Mouse (Mus musculus): ENCODE data around the gene Kank1. TPM values are rescaled to one million over a fixed set of nuclear protein-coding genes. Genes with fewer than 3 reads are reported as not detected.

Kank1 gene
- 3.5 and 5.7 TPM in 2 replicates for polyA plus RNA-seq (2015; fragmentation: Nextera tagmentation; extraction: Ambion mirVana)

DNA sequence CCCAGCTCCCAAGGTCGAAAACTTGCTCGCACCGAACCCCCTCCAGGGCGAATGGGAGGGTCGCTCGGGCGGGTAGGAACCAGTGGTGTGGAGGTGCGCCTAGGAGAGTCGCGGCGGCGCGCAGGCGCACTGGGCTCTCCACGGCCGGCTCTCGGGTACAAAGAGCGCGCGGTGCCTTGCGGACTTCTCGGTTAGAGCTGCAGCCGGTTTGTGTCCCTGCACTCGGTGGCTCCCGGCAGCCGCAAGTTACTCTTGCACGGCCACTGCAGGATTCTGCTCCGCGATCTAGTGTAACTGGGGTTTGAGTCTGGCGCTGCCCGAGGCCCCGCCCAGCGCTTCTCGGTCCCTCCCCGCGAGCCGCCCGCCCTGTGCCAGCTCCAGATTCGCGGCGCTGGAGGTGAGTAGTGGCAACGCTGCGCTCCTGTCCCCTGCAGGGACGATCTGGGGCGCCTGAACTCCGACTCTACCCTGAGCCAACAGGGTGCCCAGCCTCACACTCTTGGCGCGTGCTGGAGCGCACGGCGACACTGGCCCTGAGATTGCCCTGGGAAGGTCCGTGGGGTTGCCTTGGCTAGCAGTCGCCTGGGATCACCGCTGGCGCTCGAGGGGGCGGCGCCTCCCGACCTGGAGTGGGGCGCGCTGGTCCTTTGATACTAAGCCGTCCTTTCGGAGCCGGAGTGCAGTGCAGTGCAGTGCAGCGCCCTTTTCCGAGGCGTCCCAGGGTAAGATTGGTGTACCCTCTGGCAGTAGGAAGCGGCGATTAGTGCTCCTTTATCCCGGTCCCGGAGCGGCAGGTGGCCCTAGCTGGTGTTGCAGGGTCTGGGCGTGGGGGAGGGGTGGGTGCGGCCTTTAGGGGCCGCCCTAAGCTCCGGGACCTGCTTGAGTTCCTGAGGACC, at the start of gene Kank1:
Gene Kank1 (plus strand): TSS at position 380 of the 896 bp plus-strand sequence.
- H3K9me3 ChIP-seq (replicated peaks), result no peaks in the 10 kb centered on the region
- peak within 1 kb of the TSS; percentile 59 for H3K4me3 ChIP-seq (replicated peaks)
- no peak within 1 kb of the TSS for H3K27ac ChIP-seq
- H3K4me1 ChIP-seq (replicated peaks), result peaks cover 6% of the 10 kb centered on the region; the same call in 1 of the 2 replicates
- H3K4me2 ChIP-seq, result peak within 1 kb of the TSS; percentile 70
- H3K27me3 ChIP-seq, result peaks cover 44% of the 10 kb centered on the region
- DNase-seq (peak; percentile 12), ATAC-seq (ENCODE audit: low read depth) (peak; percentile 74)
- peak within 1 kb of the TSS; percentile 39 for H3K9ac ChIP-seq
- WGBS (ENCODE audit: insufficient replicate concordance), result 1% methylated on average over 76 of the region's 76 CpGs
- H3K36me3 ChIP-seq, result no peaks in the 10 kb centered on the region

DNA sequence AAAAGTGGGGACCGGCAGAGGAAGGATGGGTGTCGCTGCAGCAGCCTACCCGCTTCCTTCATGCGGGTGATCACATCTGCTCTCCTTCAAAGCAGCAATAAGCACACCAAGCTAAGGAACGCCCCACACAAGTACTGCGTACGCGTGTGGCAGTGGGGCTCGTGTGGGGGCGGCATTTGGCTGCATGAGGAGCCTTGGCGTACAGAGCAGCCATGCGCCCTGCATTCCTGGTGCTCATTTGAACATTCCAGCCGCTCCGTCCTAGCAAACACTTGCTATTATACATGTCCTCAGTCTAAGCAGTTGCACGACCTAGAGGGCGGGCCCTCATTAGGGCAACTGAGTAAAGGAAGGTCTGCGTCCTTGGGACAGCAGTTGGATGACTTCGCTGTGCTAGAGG, 49.1 kb upstream of the Kank1 start:
- DNase-seq (no peak), ATAC-seq (ENCODE audit: low read depth) (no peak)
- no peaks in the 10 kb centered on the region for H3K4me1 ChIP-seq (replicated peaks)
- H3K36me3 ChIP-seq, result peaks cover 53% of the 10 kb centered on the region
- 82% methylated on average over 18 of the region's 18 CpGs for WGBS (ENCODE audit: insufficient replicate concordance)
- no peaks in the 10 kb centered on the region for H3K27me3 ChIP-seq
- H3K4me2 ChIP-seq, result no peak overlapping the region
- H3K27ac ChIP-seq, result no peak overlapping the region
- no peaks in the 10 kb centered on the region for H3K9me3 ChIP-seq (replicated peaks)
- H3K4me3 ChIP-seq (replicated peaks), result no peak overlapping the region
- no peak overlapping the region for H3K9ac ChIP-seq

DNA sequence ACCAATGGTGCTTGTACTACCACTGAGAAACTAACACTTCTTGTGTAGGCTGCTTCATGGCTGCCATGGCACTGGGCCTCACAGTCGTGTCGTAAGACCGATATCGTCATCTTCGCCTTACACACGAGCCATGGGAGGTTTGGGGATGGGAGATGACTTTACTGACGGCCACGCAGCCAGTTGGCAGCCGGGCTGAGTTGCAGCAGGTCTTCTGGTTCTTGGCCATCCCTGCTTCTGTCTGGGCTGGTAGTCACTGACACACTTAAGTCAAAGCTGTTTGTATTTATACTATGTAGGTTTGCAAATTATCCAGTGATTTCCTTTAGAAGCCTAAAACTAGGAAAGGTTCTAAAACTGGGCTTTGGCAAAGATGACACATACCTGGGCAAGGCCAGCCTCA, 43.0 kb upstream of the Kank1 start:
- H3K4me1 ChIP-seq (replicated peaks), result no peaks in the 10 kb centered on the region
- H3K4me3 ChIP-seq (replicated peaks), result no peak overlapping the region
- H3K36me3 ChIP-seq, result peaks cover 45% of the 10 kb centered on the region
- H3K9me3 ChIP-seq (replicated peaks), result no peaks in the 10 kb centered on the region
- H3K27ac ChIP-seq, result no peak overlapping the region
- no peak overlapping the region for H3K4me2 ChIP-seq
- no peak overlapping the region for H3K9ac ChIP-seq
- DNase-seq (no peak), ATAC-seq (ENCODE audit: low read depth) (no peak)
- WGBS (ENCODE audit: insufficient replicate concordance), result 82% methylated on average over 9 of the region's 9 CpGs
- no peaks in the 10 kb centered on the region for H3K27me3 ChIP-seq

DNA sequence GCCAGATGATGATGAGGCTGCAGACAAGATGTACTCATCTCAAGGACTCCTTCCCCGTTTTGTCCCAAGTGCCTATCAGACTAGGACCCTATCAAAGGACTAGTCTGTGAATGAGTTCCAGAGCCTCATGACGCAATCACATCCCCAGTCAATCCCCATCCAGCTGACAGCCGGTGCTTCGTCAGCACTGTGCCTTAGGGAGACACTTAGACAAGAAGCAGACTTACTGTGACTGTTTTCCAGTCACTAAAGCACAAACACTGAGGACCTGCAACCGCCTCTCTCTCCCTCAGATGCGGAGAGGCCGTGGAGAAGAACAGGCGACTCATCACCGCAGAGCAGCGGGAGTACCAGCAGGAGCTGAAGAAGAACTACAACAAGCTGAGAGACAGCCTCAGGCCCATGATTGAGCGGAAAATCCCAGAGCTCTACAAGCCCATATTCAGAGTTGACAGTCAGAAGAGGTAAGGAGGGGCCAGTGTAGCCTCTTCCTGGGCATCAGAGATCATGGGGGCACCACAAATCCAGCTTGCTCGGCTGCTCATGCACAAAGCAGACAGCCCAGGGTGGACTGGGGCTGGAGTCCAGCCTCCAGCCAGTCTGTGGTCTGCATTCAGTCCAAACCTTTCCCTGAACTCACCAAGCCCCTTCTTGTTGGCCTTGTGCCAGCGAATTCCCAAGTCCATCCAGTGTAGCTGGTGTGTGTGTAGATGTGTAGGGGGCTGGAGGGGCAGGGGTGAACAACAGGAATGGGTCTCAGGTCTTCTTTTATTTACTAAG, 36.5 kb upstream of the Kank1 start:
- WGBS (ENCODE audit: insufficient replicate concordance), result 73% methylated on average over 13 of the region's 13 CpGs
- peaks cover 21% of the 10 kb centered on the region for H3K36me3 ChIP-seq
- no peak overlapping the region for H3K4me3 ChIP-seq (replicated peaks)
- H3K4me2 ChIP-seq, result no peak overlapping the region
- no peaks in the 10 kb centered on the region for H3K9me3 ChIP-seq (replicated peaks)
- H3K27me3 ChIP-seq, result no peaks in the 10 kb centered on the region
- ATAC-seq (ENCODE audit: low read depth), result 0 out of 2 replicates have a peak, but pooled peaks have one; percentile 29
- no peak overlapping the region for H3K27ac ChIP-seq
- DNase-seq, result no peak
- no peaks in the 10 kb centered on the region; the same call in 1 of the 2 replicates for H3K4me1 ChIP-seq (replicated peaks)
- no peak overlapping the region for H3K9ac ChIP-seq

DNA sequence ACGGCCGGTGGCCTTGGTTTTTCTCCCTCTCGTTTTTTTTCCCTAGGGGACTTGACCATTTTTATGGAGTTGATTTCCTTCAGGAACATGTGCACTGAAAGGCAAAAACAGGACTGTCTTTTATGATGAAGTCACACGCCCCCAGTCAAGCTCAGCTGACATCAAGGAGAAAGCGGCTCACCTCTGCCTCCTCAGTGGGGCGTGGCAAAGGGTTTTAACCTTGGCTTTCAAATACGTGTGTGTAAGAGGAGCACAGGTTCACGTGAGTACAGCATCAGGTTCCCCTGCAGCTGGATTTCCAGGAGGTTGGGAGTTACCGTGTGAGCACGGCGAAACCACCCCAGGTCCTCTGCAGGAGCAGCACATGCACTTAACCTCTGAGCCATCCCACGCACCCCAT, 33.7 kb upstream of the Kank1 start:
- Histone ChIP-seq H3K27me3 (peaks cover 14% of the 10 kb centered on the region), H3K9ac (no peak overlapping the region), H3K4me1 (replicated peaks) (peaks cover 4% of the 10 kb centered on the region), H3K4me2 (no peak overlapping the region), H3K4me3 (replicated peaks) (no peak overlapping the region), H3K9me3 (replicated peaks) (no peaks in the 10 kb centered on the region), H3K27ac (no peak overlapping the region), H3K36me3 (peaks cover 15% of the 10 kb centered on the region)
- ATAC-seq (ENCODE audit: low read depth) (no peak), DNase-seq (no peak)
- 76% methylated on average over 12 of the region's 12 CpGs for WGBS (ENCODE audit: insufficient replicate concordance)

DNA sequence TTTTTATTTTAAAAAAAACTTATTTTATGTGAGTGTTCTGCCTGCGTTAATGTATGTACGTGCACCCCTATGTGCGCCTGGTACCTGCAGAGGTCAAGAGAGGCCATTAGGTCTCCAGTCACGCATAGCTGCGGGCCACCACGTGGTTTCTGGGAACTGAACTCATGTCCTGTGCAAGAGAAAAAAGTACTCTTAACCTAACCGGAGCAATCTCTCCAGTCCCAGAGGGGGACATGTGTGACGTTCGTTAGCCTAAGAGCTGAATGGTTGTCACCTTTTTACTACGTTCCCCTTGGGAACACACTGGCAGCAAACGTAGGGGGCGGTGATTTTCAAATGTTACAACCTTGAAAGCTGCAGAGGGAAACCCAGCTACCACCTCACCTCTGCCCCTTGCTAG, 29.8 kb upstream of the Kank1 start:
- H3K9ac ChIP-seq, result no peak overlapping the region
- H3K27ac ChIP-seq, result no peak overlapping the region
- no peaks in the 10 kb centered on the region for H3K9me3 ChIP-seq (replicated peaks)
- peaks cover 19% of the 10 kb centered on the region for H3K27me3 ChIP-seq
- 54% methylated on average over 12 of the region's 12 CpGs for WGBS (ENCODE audit: insufficient replicate concordance)
- no peak for ATAC-seq (ENCODE audit: low read depth)
- H3K4me2 ChIP-seq, result no peak overlapping the region
- peaks cover 4% of the 10 kb centered on the region; the same call in 1 of the 2 replicates for H3K36me3 ChIP-seq
- DNase-seq, result no peak
- H3K4me3 ChIP-seq (replicated peaks), result no peak overlapping the region
- peaks cover 4% of the 10 kb centered on the region; the same call in 1 of the 2 replicates for H3K4me1 ChIP-seq (replicated peaks)

DNA sequence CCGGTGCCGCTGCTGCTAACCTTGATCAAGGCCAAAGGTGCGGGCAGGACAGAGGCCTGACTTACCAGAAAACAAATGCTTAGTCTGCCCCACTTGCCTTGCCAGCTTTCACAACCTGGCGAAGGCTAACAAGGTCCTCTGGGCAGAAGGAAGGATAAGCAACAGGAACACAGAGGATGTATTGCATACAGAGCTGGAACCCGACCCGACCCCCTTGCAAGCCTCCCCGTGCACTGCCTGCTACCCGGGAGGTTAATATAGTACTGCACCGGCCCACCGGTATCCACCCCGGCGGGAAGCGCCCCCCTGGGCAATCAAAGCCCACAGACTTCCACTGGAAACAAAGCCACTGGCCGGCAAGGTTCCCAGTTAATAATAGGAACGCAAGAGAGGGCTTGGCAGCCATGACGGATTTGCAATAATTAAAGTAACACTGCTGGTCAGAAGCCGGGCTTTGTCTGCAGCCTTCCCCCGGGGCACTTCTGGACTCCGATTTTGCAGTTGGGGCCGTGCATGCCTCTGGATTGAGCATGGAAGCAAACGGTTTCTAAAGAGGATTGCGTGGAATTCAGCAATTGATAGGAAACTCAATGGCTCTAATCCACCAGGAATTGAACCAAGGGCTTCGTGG, 28.9 kb upstream of the Kank1 start:
- Histone ChIP-seq H3K4me2 (0 out of 2 replicates have a peak overlapping the region, but pooled peaks have one; percentile 12), H3K9me3 (replicated peaks) (no peaks in the 10 kb centered on the region), H3K27ac (no peak overlapping the region), H3K4me1 (replicated peaks) (peaks cover 4% of the 10 kb centered on the region; the same call in 1 of the 2 replicates), H3K9ac (no peak overlapping the region), H3K4me3 (replicated peaks) (no peak overlapping the region), H3K27me3 (peaks cover 19% of the 10 kb centered on the region), H3K36me3 (peaks cover 4% of the 10 kb centered on the region; the same call in 1 of the 2 replicates)
- DNase-seq (no peak), ATAC-seq (ENCODE audit: low read depth) (no peak)
- WGBS (ENCODE audit: insufficient replicate concordance), result 25% methylated on average over 23 of the region's 23 CpGs

DNA sequence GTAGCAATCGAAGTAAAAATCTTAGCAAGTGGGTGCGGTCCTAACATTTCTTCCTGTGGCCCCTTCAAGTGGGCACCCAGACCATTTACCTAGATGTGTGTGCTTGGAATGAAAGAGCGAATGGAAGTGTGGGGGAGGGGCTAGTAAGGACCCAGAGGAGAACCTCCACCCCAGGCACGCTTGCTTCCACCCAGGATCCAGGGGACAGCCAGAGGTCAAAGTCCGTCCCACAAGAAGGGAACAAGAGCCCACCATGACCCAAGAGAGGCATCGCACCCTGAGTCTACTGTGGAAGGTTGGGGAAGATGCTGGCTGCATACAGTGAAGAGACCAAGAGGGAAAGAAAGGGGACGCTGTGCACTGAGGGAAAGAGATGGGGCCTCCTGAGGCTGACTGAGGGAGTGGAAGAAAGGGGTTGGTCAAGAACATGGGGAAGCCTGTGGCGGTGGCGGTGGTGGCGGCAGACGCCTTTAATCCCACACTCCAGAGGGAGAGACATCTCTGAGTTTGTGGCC, 28.1 kb upstream of the Kank1 start:
- no peak overlapping the region for H3K4me3 ChIP-seq (replicated peaks)
- peaks cover 19% of the 10 kb centered on the region for H3K27me3 ChIP-seq
- ATAC-seq (ENCODE audit: low read depth), result no peak

DNA sequence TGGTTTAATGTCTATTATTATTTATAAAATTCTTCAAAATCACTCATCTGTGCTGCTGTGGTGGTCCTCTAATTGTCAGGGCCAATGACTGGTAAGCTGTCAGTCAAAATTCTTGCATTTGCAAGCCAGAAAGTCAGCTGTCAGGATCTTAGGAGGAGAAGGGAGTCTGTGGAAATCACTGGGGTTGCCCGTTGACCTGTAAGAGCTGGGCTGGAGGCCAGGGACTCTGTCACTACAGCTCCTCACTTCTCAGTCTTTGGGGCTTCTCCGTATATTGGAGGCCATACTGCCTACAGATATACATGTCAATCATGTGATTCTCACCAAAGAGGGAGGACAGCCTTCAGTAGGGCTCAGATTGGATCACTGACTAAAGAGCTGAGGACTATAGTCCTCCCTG, 16.2 kb upstream of the Kank1 start:
- DNase-seq (no peak), ATAC-seq (ENCODE audit: low read depth) (no peak)
- H3K9ac ChIP-seq, result no peak overlapping the region
- no peak overlapping the region for H3K27ac ChIP-seq
- H3K4me2 ChIP-seq, result no peak overlapping the region
- WGBS (ENCODE audit: insufficient replicate concordance), result 57% methylated on average over 2 of the region's 2 CpGs
- H3K9me3 ChIP-seq (replicated peaks), result no peaks in the 10 kb centered on the region
- no peaks in the 10 kb centered on the region for H3K27me3 ChIP-seq
- H3K4me3 ChIP-seq (replicated peaks), result no peak overlapping the region
- no peaks in the 10 kb centered on the region for H3K4me1 ChIP-seq (replicated peaks)
- H3K36me3 ChIP-seq, result no peaks in the 10 kb centered on the region

More for the DNA sequence above, 28.1 kb upstream of the Kank1 start:
- H3K9ac ChIP-seq, result no peak overlapping the region
- peaks cover 4% of the 10 kb centered on the region; the same call in 1 of the 2 replicates for H3K4me1 ChIP-seq (replicated peaks)
- H3K36me3 ChIP-seq, result no peaks in the 10 kb centered on the region
- H3K4me2 ChIP-seq, result no peak overlapping the region
- no peak overlapping the region for H3K27ac ChIP-seq
- WGBS (ENCODE audit: insufficient replicate concordance), result 59% methylated on average over 11 of the region's 11 CpGs
- no peaks in the 10 kb centered on the region for H3K9me3 ChIP-seq (replicated peaks)
- no peak for DNase-seq

DNA sequence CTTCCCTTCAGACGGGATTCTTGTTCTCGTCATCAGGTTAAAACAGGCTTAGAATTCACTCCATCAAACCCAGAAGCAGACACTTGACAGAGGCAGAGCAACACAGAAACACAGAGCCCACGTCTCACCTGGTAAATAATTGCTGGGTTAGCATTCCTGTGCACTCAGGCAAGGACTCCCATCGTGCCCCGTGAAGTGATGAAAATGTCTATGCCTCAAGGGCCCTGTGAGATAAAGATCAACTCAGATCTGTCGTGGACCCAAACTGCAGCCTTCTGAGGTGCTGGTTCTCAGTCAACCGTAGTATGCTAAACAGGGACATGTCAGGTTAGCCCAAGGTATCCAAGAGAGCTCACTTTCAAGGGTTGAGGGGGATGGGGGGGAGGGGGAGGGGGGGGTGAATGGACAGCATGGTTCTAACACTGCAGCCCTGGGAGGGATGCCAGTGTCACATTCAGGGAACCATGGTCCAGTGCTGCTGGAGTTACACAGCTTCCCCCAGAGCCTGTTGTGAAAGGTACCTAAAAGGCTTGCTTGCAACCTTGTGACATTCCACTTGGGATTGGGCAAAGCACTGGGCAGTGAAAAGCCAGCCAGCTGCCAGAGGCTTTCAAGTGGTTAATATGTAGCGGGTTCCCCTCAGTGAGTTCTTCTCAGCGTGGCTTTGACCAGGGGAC, 14.7 kb upstream of the Kank1 start:
- Histone ChIP-seq H3K27ac (no peak overlapping the region), H3K27me3 (no peaks in the 10 kb centered on the region), H3K4me2 (no peak overlapping the region), H3K9ac (no peak overlapping the region), H3K36me3 (no peaks in the 10 kb centered on the region), H3K9me3 (replicated peaks) (no peaks in the 10 kb centered on the region), H3K4me3 (replicated peaks) (no peak overlapping the region), H3K4me1 (replicated peaks) (no peaks in the 10 kb centered on the region)
- WGBS (ENCODE audit: insufficient replicate concordance), result 49% methylated on average over 9 of the region's 9 CpGs
- no peak for ATAC-seq (ENCODE audit: low read depth)
- DNase-seq, result no peak

Measured in liver, embryonic 13.5 days (tissue).